Mouse (Mus musculus) embryo, embryonic 9.5 days (tissue): ENCODE data around the gene Fancd2os.

Source experiments
- DNase-seq: peaks from one replicate; pipeline ENCODE4 v3.0.0-alpha.2; 2017; ENCODE audit errors: extremely low spot score

Gene Fancd2os

GRCm38 (mm10) chr6:113600543-113601139 is at the start of gene Fancd2os:
Gene Fancd2os, minus strand, starts transcription at chr6:113600715.
- DNase-seq = peak; percentile 12

- no peak for DNase-seq
These were observed 49.7 kb upstream of the Fancd2os start for GRCm38 (mm10) chr6:113650197-113650640.

- no peak for DNase-seq
These were observed 49.1 kb upstream of the Fancd2os start for GRCm38 (mm10) chr6:113649346-113650196.

GRCm38 (mm10) chr6:113644808-113645207 is 44.3 kb upstream of the Fancd2os start:
- DNase-seq = no peak

GRCm38 (mm10) chr6:113643967-113644366 is 43.5 kb upstream of the Fancd2os start:
- no peak for DNase-seq

- DNase-seq = no peak
These were observed 42.5 kb upstream of the Fancd2os start for GRCm38 (mm10) chr6:113643021-113643420.

- no peak for DNase-seq
These were observed 42.1 kb upstream of the Fancd2os start for GRCm38 (mm10) chr6:113642605-113643004.

GRCm38 (mm10) chr6:113639201-113639600 is 38.7 kb upstream of the Fancd2os start:
- DNase-seq = no peak

GRCm38 (mm10) chr6:113638302-113639040 is 38.0 kb upstream of the Fancd2os start, which contains the start of gene Irak2:
Gene Irak2, plus strand, starts transcription at chr6:113638467.
- peak; percentile 91 for DNase-seq

GRCm38 (mm10) chr6:113632863-113633262 is 32.3 kb upstream of the Fancd2os start:
- no peak for DNase-seq

GRCm38 (mm10) chr6:113630322-113630721 is 29.8 kb upstream of the Fancd2os start:
- DNase-seq = no peak

- DNase-seq = no peak
These were observed 24.7 kb upstream of the Fancd2os start for GRCm38 (mm10) chr6:113624989-113625770.

- peak; percentile 88 for DNase-seq
These were observed 23.6 kb upstream of the Fancd2os start, which contains the start of gene Vhl for GRCm38 (mm10) chr6:113623941-113624751. Gene Vhl, plus strand, starts transcription at chr6:113623959.

- DNase-seq = no peak
These were observed 22.9 kb upstream of the Fancd2os start for GRCm38 (mm10) chr6:113623386-113623785.

GRCm38 (mm10) chr6:113615489-113615888 is 15.0 kb upstream of the Fancd2os start:
- DNase-seq = no peak

- no peak for DNase-seq
These were observed 14.5 kb upstream of the Fancd2os start for GRCm38 (mm10) chr6:113614997-113615396.

- no peak for DNase-seq
These were observed 13.6 kb upstream of the Fancd2os start for GRCm38 (mm10) chr6:113614152-113614551.

GRCm38 (mm10) chr6:113612258-113612969 is 11.9 kb upstream of the Fancd2os start:
- no peak for DNase-seq

- DNase-seq = no peak
These were observed 8.8 kb upstream of the Fancd2os start for GRCm38 (mm10) chr6:113609293-113609692.

GRCm38 (mm10) chr6:113608871-113609270 is 8.4 kb upstream of the Fancd2os start:
- DNase-seq = no peak
